Mouse (Mus musculus): Measurements from ENCODE around the gene Mip. TPM values are rescaled to one million over a fixed set of nuclear protein-coding genes. Genes with fewer than 3 reads are reported as not detected.
"Not testable (repeated sequence)": the region's sequence is repeated elsewhere in the genome, so short reads cannot be mapped to it uniquely, and the experiment has no call there.

Gene Mip
- polyA plus RNA-seq, 1 experiment from 2014 or later: not detected

DNA sequence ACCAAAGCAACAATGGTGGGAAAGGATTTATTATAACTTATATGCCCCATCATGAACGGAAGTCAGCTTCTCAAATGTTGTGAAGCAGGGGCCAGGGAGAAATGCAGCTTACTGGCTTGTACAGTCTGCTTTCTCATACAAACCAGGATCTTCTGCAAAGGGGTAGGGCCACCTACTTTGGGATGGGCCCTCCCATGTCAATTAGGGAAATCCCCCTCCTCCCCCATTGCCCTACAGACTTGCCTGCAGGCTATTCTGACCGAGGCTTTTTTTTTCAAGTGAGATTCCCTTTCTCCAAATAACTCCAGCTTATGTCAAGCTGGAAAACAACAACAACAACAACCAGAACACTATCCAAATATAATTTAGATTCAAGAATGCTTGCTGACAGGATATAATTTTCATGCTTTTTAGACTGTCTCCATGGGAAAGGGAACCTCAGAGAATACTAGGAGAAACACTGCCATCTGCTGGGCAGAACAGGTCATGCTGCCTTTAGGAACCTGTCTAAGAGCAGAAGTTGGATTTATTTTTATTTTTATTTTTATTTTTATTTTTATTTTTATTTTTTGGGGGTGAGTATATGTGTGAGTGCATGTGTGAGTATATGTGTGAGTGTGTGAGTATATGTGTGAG is 37.3 kb upstream of the Mip start:
- no peaks in the 10 kb centered on the region for H3K27me3 ChIP-seq (ENCODE audit: control insufficient read depth, insufficient read depth, low read length)
- 52% methylated on average over 2 of the region's 2 CpGs for WGBS

DNA sequence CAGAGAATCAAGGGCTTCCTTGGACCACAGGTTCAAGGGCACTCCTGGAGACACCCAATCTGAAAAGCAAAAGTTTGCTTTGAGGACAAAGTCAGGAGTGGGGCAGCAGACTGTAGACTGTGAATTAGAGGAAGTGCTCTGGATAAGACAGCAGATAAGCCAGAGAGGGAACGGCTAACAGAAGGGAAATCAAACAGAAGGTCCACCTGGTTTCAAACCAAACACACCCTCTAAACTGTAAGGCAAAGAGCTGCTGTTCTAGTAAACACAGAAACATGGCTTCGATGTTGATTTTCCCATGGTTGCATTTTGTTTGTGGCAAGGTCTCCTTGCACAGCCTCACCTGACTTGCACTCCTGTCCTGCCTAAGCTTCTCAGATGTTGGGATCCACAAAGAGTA is 34.2 kb upstream of the Mip start:
- ATAC-seq (replicated peaks; ENCODE audit: extremely low read depth, insufficient read depth, low FRiP score): no peak
- WGBS: 51% methylated on average over 2 of the region's 2 CpGs

More for the DNA sequence above, 37.3 kb upstream of the Mip start:
- no peaks in the 10 kb centered on the region for H3K36me3 ChIP-seq (ENCODE audit: control insufficient read depth, insufficient read depth)
- no peak overlapping the region for H3K4me2 ChIP-seq (ENCODE audit: low read depth, low read length)
- H3K4me1 ChIP-seq (ENCODE audit: control insufficient read depth, insufficient read depth, low read length): no peaks in the 10 kb centered on the region; the same call in 1 of the 2 replicates
- H3K9me3 ChIP-seq (replicated peaks; ENCODE audit: control insufficient read depth, low read length): no peaks in the 10 kb centered on the region
- no peak overlapping the region for H3K27ac ChIP-seq (ENCODE audit: low read length)
- H3K9ac ChIP-seq (ENCODE audit: low read length): no peak overlapping the region
- no peak overlapping the region for H3K4me3 ChIP-seq (ENCODE audit: low read length)
- ATAC-seq (replicated peaks; ENCODE audit: extremely low read depth, insufficient read depth, low FRiP score): no peak

DNA sequence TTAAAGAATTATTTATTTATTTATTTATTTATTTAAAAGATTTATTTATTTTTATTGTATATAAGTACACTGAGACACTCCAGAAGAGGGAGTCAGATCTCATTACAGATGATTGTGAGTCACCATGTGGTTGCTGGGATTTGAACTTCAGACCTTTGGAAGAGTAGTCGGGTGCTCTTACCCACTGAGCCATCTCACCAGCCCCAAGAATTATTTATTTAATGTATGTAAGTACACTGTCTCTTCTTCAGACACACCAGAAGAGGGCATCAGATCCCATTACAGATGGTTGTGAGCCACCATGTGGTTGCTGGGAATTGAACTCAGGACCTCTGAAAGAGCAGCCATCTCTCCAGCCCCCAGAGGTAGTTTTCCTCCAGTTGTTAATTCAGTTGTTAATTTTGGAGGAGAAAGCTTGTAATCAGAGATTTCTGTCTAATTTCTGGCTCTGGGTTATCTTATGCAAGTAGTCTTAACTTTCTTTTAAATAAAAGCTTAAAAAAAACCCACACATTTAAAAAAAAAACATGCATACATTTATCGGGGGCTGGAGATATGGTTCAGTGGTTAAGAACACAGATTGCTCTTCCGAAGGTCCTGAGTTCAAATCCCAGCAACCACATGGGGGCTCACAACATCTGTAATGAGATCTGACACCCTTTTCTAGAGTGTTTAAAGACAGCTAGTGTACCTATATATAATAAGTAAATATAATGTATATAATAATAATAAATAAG is 33.4 kb upstream of the Mip start:
- not testable (repeated sequence) for ATAC-seq (replicated peaks; ENCODE audit: extremely low read depth, insufficient read depth, low FRiP score); H3K36me3 ChIP-seq (ENCODE audit: control insufficient read depth, insufficient read depth); H3K9ac ChIP-seq (ENCODE audit: low read length); H3K9me3 ChIP-seq (replicated peaks; ENCODE audit: control insufficient read depth, low read length); H3K27ac ChIP-seq (ENCODE audit: low read length); H3K4me3 ChIP-seq (ENCODE audit: low read length); H3K4me2 ChIP-seq (ENCODE audit: low read depth, low read length); H3K4me1 ChIP-seq (ENCODE audit: control insufficient read depth, insufficient read depth, low read length)
- 90% methylated on average over 3 of the region's 3 CpGs for WGBS
- peaks cover 11% of the 10 kb centered on the region for H3K27me3 ChIP-seq (ENCODE audit: control insufficient read depth, insufficient read depth, low read length)

More for the DNA sequence above, 34.2 kb upstream of the Mip start:
- Histone ChIP-seq H3K4me3 (ENCODE audit: low read length) (no peak overlapping the region), H3K9me3 (replicated peaks; ENCODE audit: control insufficient read depth, low read length) (no peaks in the 10 kb centered on the region), H3K27me3 (ENCODE audit: control insufficient read depth, insufficient read depth, low read length) (peaks cover 11% of the 10 kb centered on the region), H3K9ac (ENCODE audit: low read length) (no peak overlapping the region), H3K4me2 (ENCODE audit: low read depth, low read length) (no peak overlapping the region), H3K27ac (ENCODE audit: low read length) (no peak overlapping the region), H3K36me3 (ENCODE audit: control insufficient read depth, insufficient read depth) (no peaks in the 10 kb centered on the region), H3K4me1 (ENCODE audit: control insufficient read depth, insufficient read depth, low read length) (peaks cover 4% of the 10 kb centered on the region; the same call in 1 of the 2 replicates)

DNA sequence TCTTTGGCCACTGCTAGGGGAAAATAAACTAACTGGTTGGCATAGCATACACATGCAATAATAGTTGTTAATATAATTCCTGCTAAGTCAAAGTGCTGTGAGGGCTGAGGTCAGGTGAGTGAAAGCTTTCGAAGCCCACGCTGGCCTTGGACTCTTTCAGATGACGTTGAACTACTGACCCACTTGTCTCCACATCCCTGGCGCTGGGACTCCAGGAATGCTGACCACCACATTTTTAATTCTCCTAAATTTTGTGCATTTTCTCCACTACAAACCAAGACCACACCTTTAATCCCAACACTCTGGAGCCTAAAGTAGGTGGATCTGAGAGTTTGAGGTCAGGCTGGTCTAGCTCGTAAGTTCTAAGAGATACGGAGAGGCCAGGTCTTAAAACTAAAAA is 32.5 kb upstream of the Mip start:
- H3K4me1 ChIP-seq (ENCODE audit: control insufficient read depth, insufficient read depth, low read length): peaks cover 4% of the 10 kb centered on the region; the same call in 1 of the 2 replicates
- no peak overlapping the region for H3K27ac ChIP-seq (ENCODE audit: low read length)
- H3K27me3 ChIP-seq (ENCODE audit: control insufficient read depth, insufficient read depth, low read length): peaks cover 11% of the 10 kb centered on the region
- H3K9me3 ChIP-seq (replicated peaks; ENCODE audit: control insufficient read depth, low read length): no peaks in the 10 kb centered on the region
- ATAC-seq (replicated peaks; ENCODE audit: extremely low read depth, insufficient read depth, low FRiP score): no peak
- no peaks in the 10 kb centered on the region for H3K36me3 ChIP-seq (ENCODE audit: control insufficient read depth, insufficient read depth)
- H3K9ac ChIP-seq (ENCODE audit: low read length): no peak overlapping the region
- no peak overlapping the region for H3K4me2 ChIP-seq (ENCODE audit: low read depth, low read length)
- WGBS: 90% methylated on average over 6 of the region's 6 CpGs
- no peak overlapping the region for H3K4me3 ChIP-seq (ENCODE audit: low read length)

DNA sequence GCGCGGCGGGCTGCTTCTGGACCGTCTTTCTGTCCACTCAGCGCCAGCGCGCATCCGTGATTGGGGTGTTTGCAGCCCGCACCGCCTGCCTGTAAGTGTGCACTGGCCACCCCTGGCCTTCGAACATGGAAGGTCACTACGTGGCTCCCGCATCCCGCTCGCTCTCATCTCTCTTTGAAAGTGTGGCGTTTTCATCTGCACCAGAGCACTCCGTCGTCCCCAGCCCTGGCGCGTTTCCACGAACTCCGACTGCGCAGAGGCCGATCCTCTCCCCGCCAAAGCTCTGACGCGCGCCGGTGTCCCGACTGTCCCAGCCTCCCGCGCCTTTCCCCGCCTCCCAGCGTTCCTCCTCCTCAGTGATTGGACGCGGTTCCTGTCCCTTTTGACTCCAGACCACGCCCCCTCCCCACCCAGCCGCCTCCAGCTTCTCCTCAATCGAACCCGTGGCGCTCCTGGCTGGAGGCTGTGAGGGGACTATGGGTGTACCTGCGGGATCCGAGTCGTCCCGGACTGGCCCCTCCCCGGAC is 31.6 kb upstream of the Mip start, which contains the start of gene Gls2:
Gene Gls2, plus strand, starts transcription at position 434 of the 527 bp plus-strand sequence.
- peak; percentile 96 for ATAC-seq (replicated peaks; ENCODE audit: extremely low read depth, insufficient read depth, low FRiP score)
- peak within 1 kb of the TSS; percentile 81 for H3K4me3 ChIP-seq (ENCODE audit: low read length)
- peaks cover 11% of the 10 kb centered on the region for H3K27me3 ChIP-seq (ENCODE audit: control insufficient read depth, insufficient read depth, low read length)
- H3K36me3 ChIP-seq (ENCODE audit: control insufficient read depth, insufficient read depth): no peaks in the 10 kb centered on the region
- peak within 1 kb of the TSS; percentile 81 for H3K9ac ChIP-seq (ENCODE audit: low read length)
- peak within 1 kb of the TSS; percentile 58 for H3K27ac ChIP-seq (ENCODE audit: low read length)
- H3K4me2 ChIP-seq (ENCODE audit: low read depth, low read length): peak within 1 kb of the TSS; percentile 100
- under 1% methylated on average over 46 of the region's 46 CpGs for WGBS
- H3K9me3 ChIP-seq (replicated peaks; ENCODE audit: control insufficient read depth, low read length): no peaks in the 10 kb centered on the region
- H3K4me1 ChIP-seq (ENCODE audit: control insufficient read depth, insufficient read depth, low read length): 0 out of 2 replicates have a peak, but pooled peaks cover 4% of the 10 kb centered on the region

DNA sequence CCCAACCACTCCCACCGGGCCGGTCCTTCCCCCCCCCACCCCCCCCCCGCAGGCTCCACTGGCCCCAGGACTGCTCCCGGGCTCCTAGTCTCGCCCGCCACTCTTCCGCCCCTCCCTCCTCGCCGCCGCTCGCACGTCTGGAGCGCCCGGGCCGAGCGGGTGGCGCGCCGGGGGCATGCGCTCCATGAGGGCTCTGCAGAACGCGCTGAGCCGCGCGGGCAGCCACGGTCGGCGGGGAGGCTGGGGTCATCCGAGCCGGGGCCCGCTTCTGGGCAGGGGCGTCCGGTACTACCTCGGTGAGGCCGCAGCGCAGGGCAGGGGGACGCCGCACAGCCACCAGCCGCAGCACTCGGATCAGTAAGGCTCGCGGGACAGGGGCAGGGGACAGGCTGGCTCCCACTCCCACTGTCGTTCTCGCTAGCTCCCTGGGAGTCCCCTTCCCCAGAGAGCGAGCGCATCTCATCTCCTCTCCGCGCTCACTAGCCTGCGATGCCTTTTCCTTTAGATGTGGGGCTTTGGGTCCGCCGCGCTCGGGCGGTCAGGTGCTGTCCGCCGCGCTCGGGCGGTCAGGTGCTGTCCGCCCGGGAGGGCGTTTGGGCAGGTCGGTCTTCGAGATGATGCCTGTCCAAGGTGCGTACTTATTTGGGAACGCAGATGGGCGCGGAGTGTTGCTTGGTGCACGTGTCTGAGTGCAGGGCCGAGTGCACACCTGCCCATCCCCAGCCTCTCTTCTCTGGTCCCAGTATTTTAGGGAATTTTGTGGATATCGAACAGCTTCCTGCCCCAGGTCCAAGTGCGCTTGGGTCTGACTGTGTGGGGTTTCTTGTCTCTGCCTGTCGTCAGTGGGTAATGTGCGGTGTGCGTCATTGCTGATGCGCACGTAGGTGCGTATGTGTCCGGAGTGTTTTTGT is 30.8 kb upstream of the Mip start:
- Histone ChIP-seq H3K9me3 (replicated peaks; ENCODE audit: control insufficient read depth, low read length) (no peaks in the 10 kb centered on the region), H3K9ac (ENCODE audit: low read length) (peak overlapping the region; percentile 81), H3K27me3 (ENCODE audit: control insufficient read depth, insufficient read depth, low read length) (peaks cover 11% of the 10 kb centered on the region), H3K27ac (ENCODE audit: low read length) (no peak overlapping the region; the same call in 1 of the 2 replicates), H3K4me1 (ENCODE audit: control insufficient read depth, insufficient read depth, low read length) (0 out of 2 replicates have a peak, but pooled peaks cover 4% of the 10 kb centered on the region), H3K36me3 (ENCODE audit: control insufficient read depth, insufficient read depth) (no peaks in the 10 kb centered on the region), H3K4me3 (ENCODE audit: low read length) (peak overlapping the region; percentile 81), H3K4me2 (ENCODE audit: low read depth, low read length) (peak overlapping the region; percentile 100)
- WGBS: 1% methylated on average over 61 of the region's 79 CpGs
- ATAC-seq (replicated peaks; ENCODE audit: extremely low read depth, insufficient read depth, low FRiP score): peak; percentile 85

DNA sequence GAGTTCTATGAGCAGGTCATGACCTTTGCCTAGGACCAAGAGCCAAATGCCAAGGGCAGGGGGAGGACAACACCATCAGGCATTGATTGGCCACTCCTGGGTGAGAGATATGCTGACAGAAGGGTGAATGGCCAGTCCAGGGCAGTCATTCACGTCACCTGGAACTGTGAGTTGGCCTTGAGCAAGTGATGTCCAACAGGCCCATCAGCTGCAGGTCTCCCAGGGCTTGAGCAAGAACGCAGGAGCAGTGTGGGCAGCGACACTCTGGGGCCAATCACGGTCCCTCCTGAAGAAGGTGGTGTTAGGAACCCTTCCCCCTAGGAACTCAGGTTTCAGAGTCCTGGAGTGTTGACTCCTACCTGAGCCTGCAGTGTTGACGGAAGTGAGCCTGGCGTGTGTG is 23.8 kb upstream of the Mip start:
- H3K27ac ChIP-seq (ENCODE audit: low read length): no peak overlapping the region
- H3K4me3 ChIP-seq (ENCODE audit: low read length): no peak overlapping the region
- H3K9ac ChIP-seq (ENCODE audit: low read length): no peak overlapping the region
- no peak for ATAC-seq (replicated peaks; ENCODE audit: extremely low read depth, insufficient read depth, low FRiP score)
- H3K4me1 ChIP-seq (ENCODE audit: control insufficient read depth, insufficient read depth, low read length): no peaks in the 10 kb centered on the region
- no peaks in the 10 kb centered on the region for H3K36me3 ChIP-seq (ENCODE audit: control insufficient read depth, insufficient read depth)
- 62% methylated on average over 6 of the region's 6 CpGs for WGBS
- H3K27me3 ChIP-seq (ENCODE audit: control insufficient read depth, insufficient read depth, low read length): no peaks in the 10 kb centered on the region
- H3K4me2 ChIP-seq (ENCODE audit: low read depth, low read length): no peak overlapping the region
- H3K9me3 ChIP-seq (replicated peaks; ENCODE audit: control insufficient read depth, low read length): no peaks in the 10 kb centered on the region

DNA sequence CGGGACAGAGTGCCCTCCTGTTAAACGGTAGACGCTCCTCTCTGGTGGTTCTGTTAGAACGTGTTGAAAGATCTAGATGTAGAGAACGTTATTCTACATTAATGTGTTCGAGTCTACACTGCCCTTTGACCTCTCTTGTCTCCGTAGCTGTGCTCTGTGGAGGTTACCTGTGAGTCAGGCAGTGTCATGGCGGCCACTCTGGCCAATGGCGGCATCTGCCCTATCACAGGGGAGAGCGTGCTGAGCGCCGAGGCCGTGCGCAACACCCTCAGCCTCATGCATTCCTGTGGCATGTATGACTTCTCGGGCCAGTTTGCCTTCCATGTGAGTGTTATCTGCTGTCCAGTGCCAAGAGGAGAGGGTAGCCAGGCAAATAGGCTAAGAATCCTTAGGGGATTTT is 20.7 kb upstream of the Mip start:
- H3K4me1 ChIP-seq (ENCODE audit: control insufficient read depth, insufficient read depth, low read length): no peaks in the 10 kb centered on the region
- H3K27ac ChIP-seq (ENCODE audit: low read length): no peak overlapping the region
- no peak for ATAC-seq (replicated peaks; ENCODE audit: extremely low read depth, insufficient read depth, low FRiP score)
- no peak overlapping the region for H3K4me3 ChIP-seq (ENCODE audit: low read length)
- H3K9me3 ChIP-seq (replicated peaks; ENCODE audit: control insufficient read depth, low read length): no peaks in the 10 kb centered on the region
- WGBS: 81% methylated on average over 15 of the region's 15 CpGs
- no peak overlapping the region for H3K4me2 ChIP-seq (ENCODE audit: low read depth, low read length)
- H3K9ac ChIP-seq (ENCODE audit: low read length): no peak overlapping the region
- H3K27me3 ChIP-seq (ENCODE audit: control insufficient read depth, insufficient read depth, low read length): no peaks in the 10 kb centered on the region
- no peaks in the 10 kb centered on the region for H3K36me3 ChIP-seq (ENCODE audit: control insufficient read depth, insufficient read depth)
